Mouse (Mus musculus) monocyte, adult 5-6 weeks (primary cell): ENCODE data around the gene Creb3. TPM values are rescaled to one million over a fixed set of nuclear protein-coding genes. Genes with fewer than 3 reads are reported as not detected.

Source experiments
- ATAC-seq: fragments of 153-309, 156-312 bp; replicated peaks from 2 replicates; pipeline ENCODE4 v1.8.0; 2017; ENCODE audit warnings: mild to moderate bottlenecking; ENCODE audit not compliant: low TSS enrichment, insufficient number of reproducible peaks, severe bottlenecking, poor library complexity, low FRiP score
- total RNA-seq: library from RNA; stranded (forward); fragments of 200-1000, 200-491, 200-594 nt; gene quantifications from 3 replicates; pipeline ENCODE4 v1.2.3, GENCODE M21; 2017

Gene Creb3
- total RNA-seq, 1 experiment from 2014 or later = 165 TPM

GRCm38 (mm10) chr4:43604099-43604498 lies 42.0 kb downstream of the Creb3 start:
- ATAC-seq = no peak

GRCm38 (mm10) chr4:43604751-43605685 lies 42.9 kb downstream of the Creb3 start:
- no peak for ATAC-seq

GRCm38 (mm10) chr4:43612534-43612933 lies 50.4 kb downstream of the Creb3 start:
- ATAC-seq = no peak

GRCm38 (mm10) chr4:43613060-43613730 lies 51.1 kb downstream of the Creb3 start:
- ATAC-seq = no peak; the same call in 1 of the 2 replicates

Other genes starting within 250 kb of the Creb3 start
- gene Rusc2, start 180.4 kb upstream of the Creb3 start, total RNA-seq = 0.43 to 7.6 TPM in 2 of 3 replicates, not detected in the other
- gene Fam166b, start 133.2 kb upstream of the Creb3 start, total RNA-seq = 1.1 to 2.8 TPM in 2 of 3 replicates, not detected in the other
- 12.8 to 21.7 TPM (median 12.9 TPM) in 3 replicates for gene Tesk1, start 120.4 kb upstream of the Creb3 start, total RNA-seq
- gene Cd72, start 107.7 kb upstream of the Creb3 start, total RNA-seq = 76.6 to 146 TPM (median 108 TPM) in 3 replicates
- gene Sit1, start 78.6 kb upstream of the Creb3 start, total RNA-seq = 0.49 to 5.0 TPM (median 0.64 TPM) in 3 replicates
- 21.2 to 29.5 TPM (median 29.3 TPM) in 3 replicates for gene Ccdc107, start 69.4 kb upstream of the Creb3 start, total RNA-seq
- gene Arhgef39, start 62.6 kb upstream of the Creb3 start, total RNA-seq = 0.97 to 3.4 TPM (median 2.1 TPM) in 3 replicates
- 0.75 to 1.7 TPM (median 1.0 TPM) in 3 replicates for gene Car9, start 55.4 kb upstream of the Creb3 start, total RNA-seq
- 4.7 TPM in 1 of 3 replicates, not detected in the others for gene Tpm2, start 38.6 kb upstream of the Creb3 start, total RNA-seq
- 816 to 935 TPM (median 878 TPM) in 3 replicates for gene Tln1, start 359 bp downstream of the Creb3 start, total RNA-seq
- 17.8 to 28.6 TPM (median 28.5 TPM) in 3 replicates for gene Rgp1, start 16.4 kb downstream of the Creb3 start, total RNA-seq
- 9.3 to 22.3 TPM (median 9.7 TPM) in 3 replicates for gene Gba2, start 16.5 kb downstream of the Creb3 start, total RNA-seq
- 0.48 TPM in 1 of 3 replicates, not detected in the others for gene Msmp, start 22.2 kb downstream of the Creb3 start, total RNA-seq
- 0.19 to 0.38 TPM in 2 of 3 replicates, not detected in the other for gene Npr2, start 69.6 kb downstream of the Creb3 start, total RNA-seq
- not detected in 3 replicates for gene Spag8, start 91.3 kb downstream of the Creb3 start, total RNA-seq
- 21.5 to 26.1 TPM (median 25.9 TPM) in 3 replicates for gene Hint2, start 94.1 kb downstream of the Creb3 start, total RNA-seq
- 0.19 to 0.32 TPM (median 0.19 TPM) in 3 replicates for gene Tmem8b, start 106.6 kb downstream of the Creb3 start, total RNA-seq
- 0.68 to 1.0 TPM (median 0.96 TPM) in 3 replicates for gene Fam221b, start 106.8 kb downstream of the Creb3 start, total RNA-seq
- gene Olfr70, start 138.5 kb downstream of the Creb3 start, total RNA-seq = 0.53 TPM in 1 of 3 replicates, not detected in the others
- gene Olfr71, start 147.9 kb downstream of the Creb3 start, total RNA-seq = not detected in 3 replicates
- gene Hrct1, start 164.9 kb downstream of the Creb3 start, total RNA-seq = not detected in 3 replicates
- not detected in 3 replicates for gene Spaar, start 167.7 kb downstream of the Creb3 start, total RNA-seq
- gene Olfr159, start 208.7 kb downstream of the Creb3 start, total RNA-seq = not detected in 3 replicates